Mouse (Mus musculus): ENCODE results near the gene Tmem229b. TPM values are rescaled to one million over a fixed set of nuclear protein-coding genes. Genes with fewer than 3 reads are reported as not detected.

Tmem229b gene
- 80.8 and 90.8 TPM in 2 replicates for polyA plus RNA-seq (2012; rRNA removed)

GRCm38 (mm10) chr12:79007126-79007753 is at the start of gene Tmem229b:
Gene Tmem229b (minus strand): TSS chr12:79007627.
- 2% methylated on average over 48 of the region's 49 CpGs for WGBS
- Histone ChIP-seq H3K27ac (ENCODE audit: insufficient read depth, low read length) (peak within 1 kb of the TSS; percentile 86), H3K4me1 (ENCODE audit: control insufficient read depth, insufficient read depth, low read length) (peaks cover 17% of the 10 kb centered on the region), H3K4me3 (replicated peaks; ENCODE audit: insufficient read depth, low read depth, low read length) (peak within 1 kb of the TSS; percentile 93), H3K27me3 (ENCODE audit: control insufficient read depth, insufficient read depth, low read length) (no peaks in the 10 kb centered on the region)
- TF ChIP-seq POLR2A (IDR thresholded peaks at IDR 0.05; ENCODE audit: borderline replicate concordance, insufficient read depth, low read length) = peak; percentile 31; the same call in 1 of the 2 replicates
- no peak for TF ChIP-seq CTCF (IDR thresholded peaks at IDR 0.05; ENCODE audit: borderline replicate concordance, insufficient read depth, low read depth, low read length)
- DNase-seq = peak in 1 of 2 experiments; percentile 80

DNA sequence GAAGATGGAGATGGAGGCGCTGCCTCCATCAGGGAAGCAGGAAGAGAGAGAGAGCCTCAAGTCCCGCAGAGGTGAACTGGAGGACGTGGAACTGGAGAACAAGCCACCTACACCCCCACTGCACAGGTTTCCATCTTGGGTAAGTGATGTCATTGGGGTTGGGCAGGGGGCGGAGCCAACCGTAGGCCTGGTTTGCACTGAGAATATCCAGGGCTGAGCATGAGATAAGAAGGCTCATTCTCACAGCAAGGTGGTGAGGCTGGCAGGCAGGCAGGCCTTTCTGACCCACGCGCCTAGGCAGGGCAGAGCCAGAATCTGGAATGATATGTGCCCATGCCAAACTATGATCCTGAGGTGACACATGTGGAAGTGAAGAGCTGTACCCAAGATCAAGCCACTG is 47.8 kb upstream of the Tmem229b start:
- WGBS = 90% methylated on average over 7 of the region's 7 CpGs
- Histone ChIP-seq H3K27ac (ENCODE audit: insufficient read depth, low read length) (no peak overlapping the region), H3K27me3 (ENCODE audit: control insufficient read depth, insufficient read depth, low read length) (no peaks in the 10 kb centered on the region), H3K4me3 (replicated peaks; ENCODE audit: insufficient read depth, low read depth, low read length) (no peak overlapping the region), H3K4me1 (ENCODE audit: control insufficient read depth, insufficient read depth, low read length) (no peaks in the 10 kb centered on the region)
- TF ChIP-seq CTCF (IDR thresholded peaks at IDR 0.05; ENCODE audit: borderline replicate concordance, insufficient read depth, low read depth, low read length) (no peak), POLR2A (IDR thresholded peaks at IDR 0.05; ENCODE audit: borderline replicate concordance, insufficient read depth, low read length) (no peak)
- no peak for DNase-seq

DNA sequence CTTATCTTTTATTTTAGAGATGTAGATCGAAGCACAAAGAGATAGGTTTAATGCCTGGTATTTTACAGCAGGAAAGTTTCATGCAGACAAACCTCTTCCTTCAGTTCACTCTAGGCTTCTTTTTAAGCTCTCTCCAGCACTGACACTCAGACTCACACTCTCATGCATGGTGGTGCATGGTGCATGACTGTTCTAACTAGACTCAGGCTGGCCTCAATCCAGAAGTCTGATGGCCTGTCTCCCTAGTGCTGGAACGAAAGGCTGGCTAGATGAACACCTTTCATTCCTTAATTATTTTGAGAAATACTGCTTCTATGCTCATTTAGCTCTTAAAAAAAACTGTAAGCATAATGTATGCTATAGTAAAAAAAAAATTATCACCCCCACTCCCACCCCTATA is 44.6 kb upstream of the Tmem229b start:
- Histone ChIP-seq H3K4me3 (replicated peaks; ENCODE audit: insufficient read depth, low read depth, low read length) (no peak overlapping the region), H3K4me1 (ENCODE audit: control insufficient read depth, insufficient read depth, low read length) (no peaks in the 10 kb centered on the region), H3K27me3 (ENCODE audit: control insufficient read depth, insufficient read depth, low read length) (no peaks in the 10 kb centered on the region), H3K27ac (ENCODE audit: insufficient read depth, low read length) (no peak overlapping the region)
- 71% methylated on average over 2 of the region's 2 CpGs for WGBS
- TF ChIP-seq CTCF (IDR thresholded peaks at IDR 0.05; ENCODE audit: borderline replicate concordance, insufficient read depth, low read depth, low read length) (no peak), POLR2A (IDR thresholded peaks at IDR 0.05; ENCODE audit: borderline replicate concordance, insufficient read depth, low read length) (no peak)
- DNase-seq = no peak

- H3K27me3 ChIP-seq (ENCODE audit: control insufficient read depth, insufficient read depth, low read length) = no peaks in the 10 kb centered on the region
- no peak overlapping the region for H3K27ac ChIP-seq (ENCODE audit: insufficient read depth, low read length)
- H3K4me1 ChIP-seq (ENCODE audit: control insufficient read depth, insufficient read depth, low read length) = no peaks in the 10 kb centered on the region
- no peak for DNase-seq
- 72% methylated on average over 3 of the region's 3 CpGs for WGBS
- no peak overlapping the region for H3K4me3 ChIP-seq (replicated peaks; ENCODE audit: insufficient read depth, low read depth, low read length)
- no peak for TF ChIP-seq POLR2A (IDR thresholded peaks at IDR 0.05; ENCODE audit: borderline replicate concordance, insufficient read depth, low read length)
- no peak for TF ChIP-seq CTCF (IDR thresholded peaks at IDR 0.05; ENCODE audit: borderline replicate concordance, insufficient read depth, low read depth, low read length)
These were observed 43.3 kb upstream of the Tmem229b start for GRCm38 (mm10) chr12:79050545-79051212.

- Histone ChIP-seq H3K27me3 (ENCODE audit: control insufficient read depth, insufficient read depth, low read length) (no peaks in the 10 kb centered on the region), H3K4me1 (ENCODE audit: control insufficient read depth, insufficient read depth, low read length) (no peaks in the 10 kb centered on the region), H3K4me3 (replicated peaks; ENCODE audit: insufficient read depth, low read depth, low read length) (no peak overlapping the region), H3K27ac (ENCODE audit: insufficient read depth, low read length) (no peak overlapping the region)
- TF ChIP-seq CTCF (IDR thresholded peaks at IDR 0.05; ENCODE audit: borderline replicate concordance, insufficient read depth, low read depth, low read length) (no peak), POLR2A (IDR thresholded peaks at IDR 0.05; ENCODE audit: borderline replicate concordance, insufficient read depth, low read length) (no peak)
- 27% methylated on average over 2 of the region's 2 CpGs for WGBS
- DNase-seq = no peak
These were observed 42.4 kb upstream of the Tmem229b start for GRCm38 (mm10) chr12:79049807-79050206.

DNA sequence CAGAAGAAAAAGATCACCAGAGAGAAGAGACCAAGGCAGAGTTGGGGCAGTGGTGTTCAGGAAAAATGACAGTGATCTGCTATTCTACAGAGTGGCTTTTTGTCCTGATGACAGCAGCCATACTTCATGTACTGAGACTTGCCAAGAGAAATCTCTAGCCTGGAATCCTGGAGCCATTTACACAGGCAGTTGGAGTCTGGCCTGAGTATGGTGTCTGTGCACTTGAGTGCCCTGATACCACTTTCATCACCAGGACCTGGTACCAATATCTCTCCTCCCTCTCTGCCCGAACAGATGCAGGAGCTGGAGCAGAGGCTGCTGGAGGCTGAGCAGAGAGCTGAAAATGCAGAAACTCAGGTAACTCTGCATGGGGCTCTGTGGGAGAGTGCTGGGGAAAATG is 41.5 kb upstream of the Tmem229b start:
- 67% methylated on average over 1 of the region's 1 CpGs for WGBS
- no peak overlapping the region for H3K4me3 ChIP-seq (replicated peaks; ENCODE audit: insufficient read depth, low read depth, low read length)
- no peaks in the 10 kb centered on the region for H3K4me1 ChIP-seq (ENCODE audit: control insufficient read depth, insufficient read depth, low read length)
- no peak for TF ChIP-seq CTCF (IDR thresholded peaks at IDR 0.05; ENCODE audit: borderline replicate concordance, insufficient read depth, low read depth, low read length)
- TF ChIP-seq POLR2A (IDR thresholded peaks at IDR 0.05; ENCODE audit: borderline replicate concordance, insufficient read depth, low read length) = no peak
- H3K27ac ChIP-seq (ENCODE audit: insufficient read depth, low read length) = no peak overlapping the region
- no peaks in the 10 kb centered on the region for H3K27me3 ChIP-seq (ENCODE audit: control insufficient read depth, insufficient read depth, low read length)
- no peak for DNase-seq

GRCm38 (mm10) chr12:79047203-79047602 is 39.8 kb upstream of the Tmem229b start:
- Histone ChIP-seq H3K27ac (ENCODE audit: insufficient read depth, low read length) (no peak overlapping the region), H3K4me3 (replicated peaks; ENCODE audit: insufficient read depth, low read depth, low read length) (no peak overlapping the region), H3K27me3 (ENCODE audit: control insufficient read depth, insufficient read depth, low read length) (no peaks in the 10 kb centered on the region), H3K4me1 (ENCODE audit: control insufficient read depth, insufficient read depth, low read length) (no peaks in the 10 kb centered on the region)
- WGBS = 89% methylated on average over 7 of the region's 7 CpGs
- TF ChIP-seq POLR2A (IDR thresholded peaks at IDR 0.05; ENCODE audit: borderline replicate concordance, insufficient read depth, low read length) (no peak), CTCF (IDR thresholded peaks at IDR 0.05; ENCODE audit: borderline replicate concordance, insufficient read depth, low read depth, low read length) (no peak)
- no peak for DNase-seq

GRCm38 (mm10) chr12:79046171-79046570 is 38.7 kb upstream of the Tmem229b start:
- Histone ChIP-seq H3K4me1 (ENCODE audit: control insufficient read depth, insufficient read depth, low read length) (no peaks in the 10 kb centered on the region), H3K27me3 (ENCODE audit: control insufficient read depth, insufficient read depth, low read length) (no peaks in the 10 kb centered on the region), H3K4me3 (replicated peaks; ENCODE audit: insufficient read depth, low read depth, low read length) (no peak overlapping the region), H3K27ac (ENCODE audit: insufficient read depth, low read length) (no peak overlapping the region)
- WGBS = 42% methylated on average over 6 of the region's 6 CpGs
- no peak for TF ChIP-seq CTCF (IDR thresholded peaks at IDR 0.05; ENCODE audit: borderline replicate concordance, insufficient read depth, low read depth, low read length)
- TF ChIP-seq POLR2A (IDR thresholded peaks at IDR 0.05; ENCODE audit: borderline replicate concordance, insufficient read depth, low read length) = no peak
- no peak for DNase-seq
